Mouse (Mus musculus): ENCODE results near the gene Sel1l3. TPM values are rescaled to one million over a fixed set of nuclear protein-coding genes. Genes with fewer than 3 reads are reported as not detected.

The Sel1l3 gene
- polyA plus RNA-seq, 1 experiment = 35.1 TPM

GRCm38 (mm10) chr5:53214801-53215200 lies 1.1 kb upstream of the Sel1l3 start:
- H3K4me1 ChIP-seq (ENCODE audit: control insufficient read depth, insufficient read depth, insufficient read length, low read length) = peaks cover 13% of the 10 kb centered on the region; the same call in 1 of the 2 replicates
- H3K27me3 ChIP-seq (ENCODE audit: control insufficient read depth, insufficient read depth, low read length) = 0 out of 2 replicates have a peak, but pooled peaks cover 6% of the 10 kb centered on the region
- no peak for TF ChIP-seq POLR2A (IDR thresholded peaks at IDR 0.05; ENCODE audit: low read depth, low read length)
- no peak for TF ChIP-seq CTCF (IDR thresholded peaks at IDR 0.05; ENCODE audit: extremely low read depth, insufficient read length, insufficient replicate concordance, low read depth, low read length)
- no peak overlapping the region for H3K4me3 ChIP-seq (ENCODE audit: low read depth, low read length)
- H3K36me3 ChIP-seq (ENCODE audit: control insufficient read depth, insufficient read depth, low read length) = no peaks in the 10 kb centered on the region
- WGBS = 39% methylated on average over 1 of the region's 1 CpGs
- no peak overlapping the region for H3K27ac ChIP-seq (ENCODE audit: insufficient read depth, low read depth, low read length)

- Histone ChIP-seq H3K27ac (ENCODE audit: insufficient read depth, low read depth, low read length) (peak overlapping the region; percentile 79), H3K4me3 (ENCODE audit: low read depth, low read length) (peak overlapping the region; percentile 92)
- WGBS = 32% methylated on average over 5 of the region's 5 CpGs
Observed at GRCm38 (mm10) chr5:53214362-53214761, 635 bp upstream of the Sel1l3 start.

DNA sequence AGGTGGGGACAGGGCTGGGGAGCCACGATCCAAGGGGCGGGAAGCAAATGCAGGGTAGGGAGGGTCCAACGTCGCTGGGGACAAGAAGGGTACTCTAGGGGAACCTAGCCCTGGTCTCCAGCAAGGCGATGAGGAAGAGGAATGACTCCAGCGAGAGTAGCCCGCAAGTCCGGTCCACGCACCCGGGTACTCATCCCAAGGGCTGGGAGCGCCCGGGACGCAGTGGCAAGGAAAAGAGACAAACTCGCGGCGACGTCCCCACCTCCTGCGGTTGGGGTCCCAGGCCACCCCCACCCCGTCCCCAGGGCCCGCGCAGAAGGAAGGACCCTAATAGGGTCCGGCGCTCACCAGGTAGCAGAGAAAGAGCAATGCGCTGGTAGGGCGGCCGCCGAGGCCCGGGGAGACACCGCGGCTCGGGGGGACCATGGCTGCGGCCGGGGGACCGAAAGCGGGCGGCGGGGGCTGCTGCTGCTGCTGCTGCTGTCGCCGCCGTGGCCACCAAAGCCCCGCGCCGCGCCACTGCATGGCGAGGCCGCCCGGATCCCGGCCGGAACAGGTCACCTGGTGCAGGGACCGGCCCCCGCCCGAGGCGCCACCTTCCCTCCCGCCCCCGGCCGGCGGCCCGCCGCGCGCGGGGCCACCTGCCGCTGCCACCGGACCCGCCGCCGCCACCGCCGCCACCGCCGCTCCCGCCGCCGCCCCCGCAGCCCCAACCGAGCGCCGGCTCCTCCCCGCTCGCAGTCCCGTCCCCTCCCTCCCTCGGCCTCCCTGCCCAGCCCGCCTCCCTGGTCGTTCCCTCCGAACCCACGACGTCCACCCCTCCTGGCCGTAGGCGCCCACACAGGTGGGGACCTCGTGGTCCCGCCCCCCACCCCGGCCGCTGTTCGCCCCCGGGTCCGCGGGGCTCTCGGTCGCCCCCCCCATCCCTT lies 681 bp downstream of the Sel1l3 start:
- peak overlapping the region; percentile 92 for H3K4me3 ChIP-seq (ENCODE audit: low read depth, low read length)
- 0 out of 2 replicates have a peak, but pooled peaks cover 6% of the 10 kb centered on the region for H3K27me3 ChIP-seq (ENCODE audit: control insufficient read depth, insufficient read depth, low read length)
- WGBS = 2% methylated on average over 59 of the region's 99 CpGs
- H3K4me1 ChIP-seq (ENCODE audit: control insufficient read depth, insufficient read depth, insufficient read length, low read length) = peaks cover 10% of the 10 kb centered on the region; the same call in 1 of the 2 replicates
- peak overlapping the region; percentile 68 for H3K27ac ChIP-seq (ENCODE audit: insufficient read depth, low read depth, low read length)
- no peak; the same call in 1 of the 2 replicates for TF ChIP-seq POLR2A (IDR thresholded peaks at IDR 0.05; ENCODE audit: low read depth, low read length)
- TF ChIP-seq CTCF (IDR thresholded peaks at IDR 0.05; ENCODE audit: extremely low read depth, insufficient read length, insufficient replicate concordance, low read depth, low read length) = no peak
- no peaks in the 10 kb centered on the region for H3K36me3 ChIP-seq (ENCODE audit: control insufficient read depth, insufficient read depth, low read length)

More at GRCm38 (mm10) chr5:53214362-53214761, 635 bp upstream of the Sel1l3 start:
- Histone ChIP-seq H3K27me3 (ENCODE audit: control insufficient read depth, insufficient read depth, low read length) (0 out of 2 replicates have a peak, but pooled peaks cover 6% of the 10 kb centered on the region), H3K4me1 (ENCODE audit: control insufficient read depth, insufficient read depth, insufficient read length, low read length) (peaks cover 10% of the 10 kb centered on the region; the same call in 1 of the 2 replicates), H3K36me3 (ENCODE audit: control insufficient read depth, insufficient read depth, low read length) (no peaks in the 10 kb centered on the region)
- no peak for TF ChIP-seq CTCF (IDR thresholded peaks at IDR 0.05; ENCODE audit: extremely low read depth, insufficient read length, insufficient replicate concordance, low read depth, low read length)
- TF ChIP-seq POLR2A (IDR thresholded peaks at IDR 0.05; ENCODE audit: low read depth, low read length) = no peak

- peak overlapping the region; percentile 68 for H3K27ac ChIP-seq (ENCODE audit: insufficient read depth, low read depth, low read length)
Observed at GRCm38 (mm10) chr5:53212087-53212781, 1.5 kb downstream of the Sel1l3 start.

DNA sequence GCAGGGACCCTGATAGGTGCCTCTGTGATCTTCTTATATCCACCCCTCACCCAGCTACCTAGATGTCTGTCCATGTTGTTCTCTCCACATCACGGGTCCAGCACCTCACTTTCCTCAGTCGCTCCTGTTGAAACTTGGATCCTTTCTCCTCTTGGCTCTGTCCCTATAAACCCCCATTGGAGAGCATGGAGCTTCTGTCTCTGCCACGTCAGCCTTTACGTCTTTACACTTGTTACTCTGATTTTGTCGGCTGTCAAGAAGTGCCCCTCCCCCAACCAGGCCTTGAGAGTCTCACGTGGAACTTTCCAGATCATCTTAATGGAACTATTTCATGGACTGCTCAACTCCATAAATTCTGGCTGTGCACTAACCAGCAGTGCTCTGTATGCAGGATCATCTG lies 2.5 kb downstream of the Sel1l3 start:
- WGBS = 65% methylated on average over 6 of the region's 6 CpGs
- 0 out of 2 replicates have a peak overlapping the region, but pooled peaks have one; percentile 3 for H3K4me3 ChIP-seq (ENCODE audit: low read depth, low read length)
- no peak overlapping the region for H3K27ac ChIP-seq (ENCODE audit: insufficient read depth, low read depth, low read length)
- TF ChIP-seq CTCF (IDR thresholded peaks at IDR 0.05; ENCODE audit: extremely low read depth, insufficient read length, insufficient replicate concordance, low read depth, low read length) (no peak), POLR2A (IDR thresholded peaks at IDR 0.05; ENCODE audit: low read depth, low read length) (no peak)
- H3K4me1 ChIP-seq (ENCODE audit: control insufficient read depth, insufficient read depth, insufficient read length, low read length) = peaks cover 10% of the 10 kb centered on the region; the same call in 1 of the 2 replicates
- H3K36me3 ChIP-seq (ENCODE audit: control insufficient read depth, insufficient read depth, low read length) = no peaks in the 10 kb centered on the region; the same call in 1 of the 2 replicates
- 0 out of 2 replicates have a peak, but pooled peaks cover 6% of the 10 kb centered on the region for H3K27me3 ChIP-seq (ENCODE audit: control insufficient read depth, insufficient read depth, low read length)

More at GRCm38 (mm10) chr5:53212087-53212781, 1.5 kb downstream of the Sel1l3 start:
- 8% methylated on average over 20 of the region's 20 CpGs for WGBS
- TF ChIP-seq POLR2A (IDR thresholded peaks at IDR 0.05; ENCODE audit: low read depth, low read length) (no peak), CTCF (IDR thresholded peaks at IDR 0.05; ENCODE audit: extremely low read depth, insufficient read length, insufficient replicate concordance, low read depth, low read length) (no peak)
- Histone ChIP-seq H3K4me3 (ENCODE audit: low read depth, low read length) (peak overlapping the region; percentile 92), H3K36me3 (ENCODE audit: control insufficient read depth, insufficient read depth, low read length) (no peaks in the 10 kb centered on the region), H3K4me1 (ENCODE audit: control insufficient read depth, insufficient read depth, insufficient read length, low read length) (peaks cover 10% of the 10 kb centered on the region; the same call in 1 of the 2 replicates), H3K27me3 (ENCODE audit: control insufficient read depth, insufficient read depth, low read length) (0 out of 2 replicates have a peak, but pooled peaks cover 6% of the 10 kb centered on the region)

DNA sequence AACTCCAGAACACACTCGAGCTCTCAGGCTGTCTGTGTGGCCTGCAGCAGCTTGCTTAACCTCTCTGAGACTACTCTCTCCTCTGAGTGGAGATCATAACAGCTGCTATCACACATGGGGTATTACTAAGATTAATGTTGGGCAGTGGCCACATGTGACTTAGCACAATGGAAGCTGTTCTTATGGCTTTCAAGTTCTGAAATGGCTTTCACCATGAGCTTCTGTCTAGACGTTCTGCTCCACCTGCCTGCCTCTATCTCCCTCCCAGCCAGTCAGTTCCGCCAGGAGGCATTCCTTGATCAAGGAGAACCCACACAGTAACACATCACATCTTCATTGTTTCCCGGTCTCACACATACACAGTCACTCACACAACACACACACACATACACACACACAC lies 3.2 kb downstream of the Sel1l3 start:
- WGBS = 72% methylated on average over 4 of the region's 4 CpGs
- Histone ChIP-seq H3K27ac (ENCODE audit: insufficient read depth, low read depth, low read length) (no peak overlapping the region), H3K4me1 (ENCODE audit: control insufficient read depth, insufficient read depth, insufficient read length, low read length) (peaks cover 10% of the 10 kb centered on the region; the same call in 1 of the 2 replicates), H3K27me3 (ENCODE audit: control insufficient read depth, insufficient read depth, low read length) (0 out of 2 replicates have a peak, but pooled peaks cover 6% of the 10 kb centered on the region), H3K36me3 (ENCODE audit: control insufficient read depth, insufficient read depth, low read length) (no peaks in the 10 kb centered on the region; the same call in 1 of the 2 replicates), H3K4me3 (ENCODE audit: low read depth, low read length) (no peak overlapping the region)
- TF ChIP-seq POLR2A (IDR thresholded peaks at IDR 0.05; ENCODE audit: low read depth, low read length) (no peak), CTCF (IDR thresholded peaks at IDR 0.05; ENCODE audit: extremely low read depth, insufficient read length, insufficient replicate concordance, low read depth, low read length) (no peak)
